ENCODE assay signal across 23 mouse cellular contexts in genomic region chr6:128765211-128765610, GRCm38 (mm10).
DNase-seq lines count a peak whose midpoint lies in the region; ATAC-seq lines count a peak whose summit lies in the region.
"Had no signal": no experiment of that assay in that cellular context is flagged by ENCODE, and none has a peak within 500 bp of the region (broad histone marks: within the 10 kb centered on the region; RNA-seq: fewer than 3 reads in every experiment).

No protein-coding gene starts in this region.

- no peak for ATAC-seq in cerebellum, adult (ENCODE audit: insufficient number of reproducible peaks, low FRiP score, low TSS enrichment)
- ATAC-seq: forebrain, embryonic 14.5 days; inflammation-experienced regulatory T-cells, adult 6 months; midbrain, embryonic 15.5 days had no signal

- peak; percentile 36 for DNase-seq in cerebellum, adult 9-10 months
- DNase-seq in 3134 (ENCODE audit: extremely low read depth, insufficient read length, low spot score) (peak; percentile 11), 416B (ENCODE audit: low read depth) (peak; percentile 83), MEL-GATA-1-ER (ENCODE audit: extremely low read depth, low read depth) (peak; percentile 63)
- DNase-seq in urinary bladder, postnatal 36 days (ENCODE audit: low spot score in 2 of 2): no peak
- DNase-seq in urinary bladder, postnatal 25 days (ENCODE audit: low spot score): no peak
- DNase-seq: adrenal gland, adult 2 months; adrenal gland, postnatal 36 days; cerebellum, postnatal 36 days; gastrocnemius, postnatal 14 days; heart, postnatal 36 days; kidney, adult 11 months; kidney, postnatal 14 days; layer of hippocampus, adult 9-11 months; liver; lung, embryonic 14.5 days; right cerebral cortex, postnatal 4 days; thymus, adult 2 months; thymus, postnatal 4 days had no signal

Comparison
In these comparisons a context has a peak if more than half of its experiments do, and no peak if none do; other contexts are left out.
1. DNase-seq: peak in cerebellum, adult 9-10 months (single experiment), 3134 (single experiment), 416B (single experiment) and MEL-GATA-1-ER (single experiment); none in urinary bladder, postnatal 36 days (0 of 2) and urinary bladder, postnatal 25 days (single experiment).